Mouse (Mus musculus): ENCODE measurements around the gene Gm20806.
"Not testable (repeated sequence)": the region's sequence is repeated elsewhere in the genome, so short reads cannot be mapped to it uniquely, and the experiment has no call there.

The Gm20806 gene

DNA sequence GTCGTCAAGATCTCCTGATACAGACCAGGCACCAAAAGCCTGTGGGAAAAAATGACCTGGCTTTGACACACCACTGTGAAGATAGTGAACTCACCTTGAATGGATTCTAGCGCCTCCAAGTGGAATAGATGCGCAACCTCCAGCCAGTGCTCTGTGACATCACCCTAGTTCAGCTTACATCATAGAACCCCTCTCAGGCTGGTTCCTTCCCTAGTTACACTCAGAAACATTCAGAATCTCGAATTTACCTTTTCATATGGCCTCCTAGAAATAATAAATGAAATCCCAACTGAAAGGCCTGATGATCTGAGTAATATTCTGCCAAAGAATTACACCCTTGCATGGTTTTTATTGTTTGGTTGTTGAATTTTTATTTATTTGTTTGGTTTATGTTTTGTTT lies at the start of gene Gm20806:
Gm20806 (minus strand) TSS at position 101 of the 400 bp plus-strand sequence.
- not testable (repeated sequence) for DNase-seq (ENCODE audit: low spot score)
